Mouse (Mus musculus) forebrain, embryonic 14.5 days (tissue): Measurements from ENCODE around the gene Tbccd1. TPM values are rescaled to one million over a fixed set of nuclear protein-coding genes. Genes with fewer than 3 reads are reported as not detected.

Experiments
- ATAC-seq: fragments of 200-750 bp; cut with Nextera tagmentation; 2 replicates; pipeline ENCODE4 v1.8.0; 2017; ENCODE audit warnings: mild to moderate bottlenecking, moderate library complexity
- DNase-seq: peaks from one replicate; pipeline ENCODE4 v3.0.0-alpha.2; 2015; ENCODE audit warnings: low spot score
- H3K27ac ChIP-seq: fragments of 300-500 bp; sonication (generic); 2 replicates; pipeline ENCODE4 v1.5.1; 2014; ENCODE audit warnings: low read depth, mild to moderate bottlenecking, control low read depth, low read length, moderate library complexity
- H3K27me3 ChIP-seq: fragments of 300-500 bp; sonication (generic); replicated peaks from 2 replicates; pipeline ENCODE4 v1.6.1; 2014; ENCODE audit warnings: low read length, control low read depth, mixed read lengths; ENCODE audit not compliant: control insufficient read depth, insufficient read depth
- H3K36me3 ChIP-seq: fragments of 300-500 bp; sonication (generic); 2 replicates; pipeline ENCODE4 v1.6.1; 2014; ENCODE audit warnings: low read length, control low read depth; ENCODE audit not compliant: control insufficient read depth, insufficient read depth
- H3K4me1 ChIP-seq: fragments of 300-500 bp; sonication (generic); 2 replicates; pipeline ENCODE4 v1.6.1; 2014; ENCODE audit warnings: antibody characterized with exemption, low read length, control low read depth; ENCODE audit not compliant: control insufficient read depth, insufficient read depth
- H3K4me2 ChIP-seq: fragments of 300-500 bp; sonication (generic); 2 replicates; pipeline ENCODE4 v1.6.1; 2014; ENCODE audit warnings: mild to moderate bottlenecking, control low read depth, low read length
- H3K4me3 ChIP-seq: fragments of 300-500 bp; sonication (generic); 2 replicates; pipeline ENCODE4 v1.5.1; 2014; ENCODE audit warnings: low read depth, low read length, control low read depth
- H3K9ac ChIP-seq: fragments of 300-500 bp; sonication (generic); 2 replicates; pipeline ENCODE4 v1.6.1; 2014; ENCODE audit warnings: mild to moderate bottlenecking, low read length, control low read depth, moderate library complexity
- H3K9me3 ChIP-seq: fragments of 300-500 bp; sonication (generic); replicated peaks from 2 replicates; pipeline ENCODE4 v1.6.1; 2016; ENCODE audit warnings: low read length, control low read depth, mixed read lengths; ENCODE audit not compliant: control insufficient read depth
- WGBS: fragments of 180-500 bp; shearing (Covaris S2); extraction: QIAGEN DNeasy Blood & Tissue Kit; methylation state at CpG from one replicate; pipeline ENCODE4 v1.1.7; 2014; 5-methylcytosine and 5-hydroxymethylcytosine counted together
- polyA plus RNA-seq: library from polyadenylated mRNA; unstranded; fragments of >200 nt; fragmentation: Nextera tagmentation; extraction: Ambion mirVana; gene quantifications from 2 replicates; pipeline ENCODE4 v1.2.1, GENCODE M21; 2014

The Tbccd1 gene
- polyA plus RNA-seq, 1 experiment from 2014 or later: 30.7 TPM

GRCm38 (mm10) chr16:22889716-22890115 lies 32.2 kb upstream of the Tbccd1 start:
- Histone ChIP-seq H3K4me2 (no peak overlapping the region), H3K36me3 (no peaks in the 10 kb centered on the region), H3K9me3 (no peaks in the 10 kb centered on the region), H3K27me3 (no peaks in the 10 kb centered on the region), H3K27ac (no peak overlapping the region), H3K4me1 (no peaks in the 10 kb centered on the region), H3K9ac (no peak overlapping the region), H3K4me3 (no peak overlapping the region)
- DNase-seq: no peak
- no peak for ATAC-seq
- 89% methylated on average over 8 of the region's 8 CpGs for WGBS

- no peak for DNase-seq
- no peak overlapping the region for H3K4me2 ChIP-seq
Observed at GRCm38 (mm10) chr16:22888835-22889234, 31.4 kb upstream of the Tbccd1 start.

DNA sequence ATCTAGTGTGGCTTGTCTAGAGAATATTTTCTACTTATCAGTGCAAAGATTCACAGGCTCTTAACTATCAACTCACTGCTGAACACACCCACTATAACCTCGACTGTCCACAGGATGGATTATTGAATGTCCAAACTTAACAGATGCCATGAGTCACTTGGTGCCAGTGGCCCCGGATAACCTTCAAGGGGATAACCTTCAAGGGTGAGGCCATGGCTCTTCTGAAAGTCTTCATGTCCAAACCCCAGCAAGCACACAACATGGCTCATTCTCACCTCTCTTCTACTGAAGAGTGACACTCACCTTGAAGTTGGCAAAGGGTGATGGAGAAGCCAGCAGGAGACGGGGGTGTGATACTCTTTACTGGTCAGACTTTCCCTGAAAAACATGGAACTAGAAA lies 29.3 kb upstream of the Tbccd1 start:
- WGBS: 81% methylated on average over 3 of the region's 3 CpGs
- no peaks in the 10 kb centered on the region for H3K36me3 ChIP-seq
- ATAC-seq: no peak

More at GRCm38 (mm10) chr16:22888835-22889234, 31.4 kb upstream of the Tbccd1 start:
- H3K27ac ChIP-seq: no peak overlapping the region
- H3K9me3 ChIP-seq: no peaks in the 10 kb centered on the region
- H3K4me3 ChIP-seq: no peak overlapping the region
- no peaks in the 10 kb centered on the region for H3K27me3 ChIP-seq
- H3K9ac ChIP-seq: no peak overlapping the region
- no peaks in the 10 kb centered on the region for H3K4me1 ChIP-seq
- no peak for ATAC-seq
- WGBS: 66% methylated on average over 4 of the region's 4 CpGs
- no peaks in the 10 kb centered on the region for H3K36me3 ChIP-seq

DNA sequence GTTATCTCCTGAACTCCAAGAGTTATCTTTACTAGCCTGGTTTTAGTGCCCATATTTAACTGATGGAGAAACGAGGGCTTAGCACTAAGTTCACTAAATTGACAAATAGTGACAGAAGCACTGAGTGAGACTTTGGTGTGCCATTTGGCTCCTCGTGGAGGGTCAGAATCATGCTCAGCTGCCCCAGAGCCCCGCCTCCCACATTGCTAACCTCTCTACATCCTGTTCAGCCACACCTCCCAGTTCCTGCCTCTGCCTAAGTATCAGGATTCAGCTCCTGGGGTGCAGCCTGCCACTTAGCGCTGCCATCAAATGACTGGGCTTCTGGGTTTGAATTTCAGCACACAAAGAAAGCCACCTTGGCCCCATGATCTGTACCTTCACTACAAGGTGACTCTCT lies 27.9 kb upstream of the Tbccd1 start:
- Histone ChIP-seq H3K27me3 (no peaks in the 10 kb centered on the region), H3K9ac (no peak overlapping the region), H3K4me3 (no peak overlapping the region), H3K9me3 (no peaks in the 10 kb centered on the region), H3K27ac (no peak overlapping the region), H3K36me3 (no peaks in the 10 kb centered on the region), H3K4me2 (no peak overlapping the region), H3K4me1 (no peaks in the 10 kb centered on the region)
- no peak for DNase-seq
- ATAC-seq: no peak
- 45% methylated on average over 4 of the region's 4 CpGs for WGBS

More for the DNA sequence above, 29.3 kb upstream of the Tbccd1 start:
- Histone ChIP-seq H3K27me3 (no peaks in the 10 kb centered on the region), H3K4me2 (no peak overlapping the region), H3K4me1 (no peaks in the 10 kb centered on the region), H3K27ac (no peak overlapping the region), H3K9me3 (no peaks in the 10 kb centered on the region), H3K9ac (no peak overlapping the region), H3K4me3 (no peak overlapping the region)
- no peak for DNase-seq

DNA sequence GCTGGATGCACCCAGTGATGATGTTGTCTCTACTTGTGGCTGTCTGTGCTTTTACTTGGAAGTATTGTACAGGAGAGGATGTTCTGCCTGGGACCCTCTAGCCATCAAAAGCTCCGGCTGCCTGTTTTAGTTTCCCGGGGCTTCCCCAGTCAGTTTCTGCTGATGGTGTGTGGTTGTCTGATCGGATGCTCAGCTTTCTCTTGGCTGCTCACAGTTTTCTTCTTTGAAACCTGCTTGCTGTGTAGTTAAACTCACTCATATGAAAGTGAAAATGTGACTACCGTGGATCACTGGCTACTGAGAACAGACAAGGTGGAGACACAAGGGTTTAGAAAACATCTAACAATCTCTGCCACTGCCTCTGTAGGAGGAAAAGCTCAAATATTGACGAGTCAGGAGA lies 26.0 kb upstream of the Tbccd1 start:
- no peaks in the 10 kb centered on the region for H3K4me1 ChIP-seq
- no peaks in the 10 kb centered on the region for H3K36me3 ChIP-seq
- no peak for ATAC-seq
- no peak overlapping the region for H3K27ac ChIP-seq
- no peak overlapping the region for H3K4me2 ChIP-seq
- no peaks in the 10 kb centered on the region for H3K9me3 ChIP-seq
- no peak overlapping the region for H3K9ac ChIP-seq
- no peaks in the 10 kb centered on the region for H3K27me3 ChIP-seq
- no peak for DNase-seq
- no peak overlapping the region for H3K4me3 ChIP-seq
- 81% methylated on average over 5 of the region's 5 CpGs for WGBS

- no peak overlapping the region for H3K27ac ChIP-seq
- no peak for DNase-seq
- no peak overlapping the region for H3K4me2 ChIP-seq
- H3K36me3 ChIP-seq: no peaks in the 10 kb centered on the region
- no peaks in the 10 kb centered on the region for H3K27me3 ChIP-seq
- ATAC-seq: no peak
- H3K4me1 ChIP-seq: no peaks in the 10 kb centered on the region
- H3K4me3 ChIP-seq: no peak overlapping the region
- WGBS: 67% methylated on average over 4 of the region's 4 CpGs
- H3K9ac ChIP-seq: no peak overlapping the region
- H3K9me3 ChIP-seq: no peaks in the 10 kb centered on the region
Observed at GRCm38 (mm10) chr16:22881487-22881886, 24.0 kb upstream of the Tbccd1 start.

GRCm38 (mm10) chr16:22880900-22881299 lies 23.4 kb upstream of the Tbccd1 start:
- 2% methylated on average over 6 of the region's 6 CpGs for WGBS
- H3K9me3 ChIP-seq: no peaks in the 10 kb centered on the region
- DNase-seq (peak; percentile 22), ATAC-seq (no peak)
- H3K36me3 ChIP-seq: no peaks in the 10 kb centered on the region
- no peak overlapping the region for H3K4me3 ChIP-seq
- H3K9ac ChIP-seq: no peak overlapping the region
- H3K27me3 ChIP-seq: no peaks in the 10 kb centered on the region
- H3K4me1 ChIP-seq: no peaks in the 10 kb centered on the region
- H3K27ac ChIP-seq: no peak overlapping the region
- H3K4me2 ChIP-seq: no peak overlapping the region

GRCm38 (mm10) chr16:22879945-22880595 lies 22.6 kb upstream of the Tbccd1 start:
- ATAC-seq (no peak), DNase-seq (no peak)
- Histone ChIP-seq H3K4me2 (no peak overlapping the region), H3K4me1 (no peaks in the 10 kb centered on the region), H3K4me3 (no peak overlapping the region), H3K27me3 (no peaks in the 10 kb centered on the region), H3K36me3 (no peaks in the 10 kb centered on the region), H3K9ac (no peak overlapping the region), H3K27ac (no peak overlapping the region), H3K9me3 (no peaks in the 10 kb centered on the region)
- WGBS: 55% methylated on average over 7 of the region's 7 CpGs

DNA sequence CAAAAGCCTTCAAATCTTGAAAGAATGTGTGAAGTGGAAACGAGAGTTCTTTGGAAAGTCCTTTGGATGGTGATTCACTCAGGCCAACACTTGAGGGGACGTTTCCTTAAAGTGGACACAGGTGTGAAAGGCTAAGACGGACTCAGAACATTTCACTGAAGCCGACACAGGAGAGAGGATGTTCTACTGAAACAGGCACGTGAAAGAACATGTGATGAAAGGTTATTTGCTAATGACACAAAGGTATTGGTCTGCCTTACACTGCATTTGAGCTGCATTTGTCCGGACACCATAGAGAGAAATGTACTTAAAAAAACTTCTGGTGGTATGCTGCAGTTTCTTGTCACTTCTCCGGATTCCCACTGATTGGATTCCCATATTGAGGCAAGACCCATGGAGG lies 21.2 kb upstream of the Tbccd1 start:
- H3K4me2 ChIP-seq: no peak overlapping the region
- no peak overlapping the region for H3K27ac ChIP-seq
- no peak overlapping the region for H3K4me3 ChIP-seq
- no peaks in the 10 kb centered on the region for H3K27me3 ChIP-seq
- WGBS: 72% methylated on average over 7 of the region's 7 CpGs
- H3K9me3 ChIP-seq: no peaks in the 10 kb centered on the region
- ATAC-seq: no peak
- H3K9ac ChIP-seq: no peak overlapping the region
- DNase-seq: no peak
- no peaks in the 10 kb centered on the region for H3K4me1 ChIP-seq
- peaks cover under 1% of the 10 kb centered on the region; the same call in 1 of the 2 replicates for H3K36me3 ChIP-seq
